Mouse (Mus musculus): ENCODE measurements around the gene Zc3h12a. TPM values are rescaled to one million over a fixed set of nuclear protein-coding genes. Genes with fewer than 3 reads are reported as not detected.
A peak's percentile ranks its signal among the peaks of the same experiment; 100 is the strongest.

Gene Zc3h12a
- total RNA-seq (2021) = under 1 TPM; 0.42 to 0.80 TPM
- long read RNA-seq = 0 reads

GRCm38 (mm10) chr4:125127305-125128084, at the start of gene Zc3h12a:
TSS of gene Zc3h12a (minus strand) at chr4:125127840.
- peak; percentile 66 to 77 for DNase-seq (ENCODE audit: low spot score in 2 of 2)

GRCm38 (mm10) chr4:125176639-125177165, 49.1 kb upstream of the Zc3h12a start:
- no peak for DNase-seq (ENCODE audit: low spot score in 2 of 2)

- DNase-seq (ENCODE audit: low spot score in 2 of 2) = no peak
Observed at GRCm38 (mm10) chr4:125176190-125176589, 48.5 kb upstream of the Zc3h12a start.

- DNase-seq (ENCODE audit: low spot score in 2 of 2) = peak; percentile 34 to 35
Observed at GRCm38 (mm10) chr4:125175591-125175990, 48.0 kb upstream of the Zc3h12a start.

- DNase-seq (ENCODE audit: low spot score in 2 of 2) = no peak
Observed at GRCm38 (mm10) chr4:125174516-125175185, 47.0 kb upstream of the Zc3h12a start.

- DNase-seq (ENCODE audit: low spot score in 2 of 2) = no peak
Observed at GRCm38 (mm10) chr4:125173150-125173549, 45.5 kb upstream of the Zc3h12a start.

DNA sequence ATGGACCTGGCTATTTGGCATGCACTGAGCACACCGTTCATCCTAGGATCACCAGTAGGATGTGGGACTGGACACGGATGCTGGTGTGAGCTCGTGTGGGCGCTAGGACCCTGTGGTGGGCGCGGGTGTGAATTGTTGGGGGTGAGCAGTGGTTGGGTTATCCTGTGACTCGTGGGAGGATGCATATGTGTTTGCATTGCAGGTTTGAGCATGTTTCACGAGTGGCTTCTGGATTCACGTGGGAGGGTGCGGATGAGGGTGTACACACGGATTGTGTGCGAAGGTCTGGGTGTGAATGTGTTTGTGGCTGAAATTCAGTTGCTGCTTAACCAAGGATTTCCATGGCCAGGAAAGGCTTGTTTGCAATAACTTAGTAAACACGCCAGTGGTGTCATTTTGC, 45.1 kb upstream of the Zc3h12a start:
- no peak for DNase-seq (ENCODE audit: low spot score in 2 of 2)

GRCm38 (mm10) chr4:125167723-125168122, 40.1 kb upstream of the Zc3h12a start:
- no peak for DNase-seq (ENCODE audit: low spot score in 2 of 2)

DNA sequence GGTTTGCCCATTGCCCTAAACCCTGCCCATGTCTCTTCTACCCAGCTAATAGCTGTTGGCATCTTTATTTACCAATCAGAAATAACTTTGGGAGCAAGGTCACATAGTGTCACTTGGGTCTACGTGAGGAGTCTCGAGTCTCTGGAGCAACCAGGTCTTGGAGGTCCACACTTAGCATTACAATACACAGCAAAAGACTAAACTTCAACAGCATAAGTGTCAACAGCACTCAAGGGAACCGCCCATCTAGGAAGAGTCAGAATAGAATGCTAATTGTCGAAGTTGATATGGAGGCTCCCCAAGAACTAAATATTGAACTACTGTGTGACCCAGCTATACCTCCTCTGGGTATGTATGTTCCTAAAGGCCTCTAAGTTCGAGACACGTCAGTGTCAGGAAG, 37.2 kb upstream of the Zc3h12a start:
- no peak for DNase-seq (ENCODE audit: low spot score in 2 of 2)

- DNase-seq (ENCODE audit: low spot score in 2 of 2) = no peak
Observed at GRCm38 (mm10) chr4:125162701-125163100, 35.1 kb upstream of the Zc3h12a start.

GRCm38 (mm10) chr4:125161392-125161791, 33.8 kb upstream of the Zc3h12a start:
- DNase-seq (ENCODE audit: low spot score in 2 of 2) = no peak

DNA sequence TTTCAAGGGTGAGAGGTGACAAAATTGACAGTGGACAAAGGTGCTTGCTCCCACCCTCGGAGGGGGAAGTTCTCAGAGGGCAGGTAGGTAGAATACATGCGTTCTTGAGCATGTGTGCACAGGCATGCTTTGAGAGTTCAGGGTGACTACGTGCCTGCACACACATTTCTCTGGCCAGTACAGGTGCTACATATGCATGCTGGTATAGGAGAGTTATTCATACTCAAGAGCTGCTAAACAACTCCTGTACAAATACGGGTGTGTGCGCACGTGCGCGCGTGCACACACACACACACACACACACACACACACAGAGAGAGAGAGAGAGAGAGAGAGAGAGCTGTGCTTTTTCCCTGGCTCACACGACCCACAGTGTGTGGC, 33.3 kb upstream of the Zc3h12a start:
- DNase-seq (ENCODE audit: low spot score in 2 of 2) = no peak

DNA sequence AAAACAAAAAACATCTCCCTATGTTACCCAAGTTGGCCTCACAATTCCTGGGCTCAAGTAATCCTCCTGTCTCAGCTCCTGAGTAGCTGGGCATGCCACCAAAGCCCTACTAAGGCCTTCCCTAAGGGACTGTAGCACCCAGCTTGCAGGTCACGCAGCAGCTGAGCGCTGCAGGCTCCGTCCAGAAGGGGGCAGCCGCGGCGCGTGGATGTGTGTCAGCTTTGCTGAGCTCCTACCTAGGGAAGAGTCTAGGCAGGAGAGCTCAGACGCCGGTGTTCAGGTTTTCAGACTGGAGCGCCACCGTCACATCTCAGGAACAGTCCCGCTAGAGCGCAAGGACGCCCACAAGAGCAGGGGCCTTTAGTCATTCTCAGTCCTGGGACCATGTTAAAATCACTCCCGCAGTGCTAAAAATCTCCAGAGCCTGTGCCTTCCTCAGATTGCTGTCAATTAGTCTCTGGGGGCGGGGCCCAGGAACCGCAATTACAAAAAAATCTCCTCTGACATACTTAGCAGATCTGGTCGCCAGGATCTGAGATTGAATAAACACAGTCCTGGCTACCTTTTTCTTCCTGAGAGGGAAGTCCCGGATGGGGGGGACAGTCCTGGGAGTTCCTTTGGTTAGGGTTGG, 32.8 kb upstream of the Zc3h12a start:
- DNase-seq (ENCODE audit: low spot score in 2 of 2) = peak; percentile 94

DNA sequence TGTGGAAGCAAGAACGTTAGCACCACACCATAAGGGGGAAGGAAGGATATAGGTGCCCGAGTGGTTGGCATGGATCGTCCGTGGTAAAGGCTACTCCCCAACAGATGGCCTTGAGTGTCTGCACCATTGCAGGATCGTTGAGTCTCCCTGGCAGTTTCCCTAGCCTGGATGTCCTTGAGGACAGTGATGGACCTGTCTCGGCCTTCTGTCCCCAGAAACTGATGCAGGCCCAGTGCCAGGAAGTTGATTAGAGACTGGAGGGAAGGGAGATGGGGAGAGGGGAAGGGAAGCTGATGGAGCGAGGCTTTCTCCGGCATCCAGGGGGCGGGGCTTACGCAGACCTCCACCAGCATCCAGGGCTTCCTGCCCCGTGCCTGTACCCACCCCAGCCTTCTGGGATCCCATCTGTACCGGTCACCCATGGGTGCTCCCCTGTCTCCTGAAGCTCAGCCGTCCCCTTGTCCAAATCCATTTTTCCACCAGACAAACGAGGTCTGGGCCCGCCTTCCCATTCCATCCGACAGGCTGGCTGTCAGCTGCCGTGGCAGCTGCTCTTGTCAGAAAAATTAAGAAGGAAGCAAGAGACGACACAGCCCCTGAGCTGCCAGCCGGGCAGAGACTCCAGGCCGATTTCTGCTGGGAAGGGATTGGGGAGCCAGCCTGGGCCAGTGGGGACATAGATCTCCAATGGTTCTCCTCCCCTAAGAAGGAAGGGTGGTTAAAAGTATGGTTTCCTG, 31.1 kb upstream of the Zc3h12a start:
- DNase-seq (ENCODE audit: low spot score in 2 of 2) = peak; percentile 26 to 29

- DNase-seq (ENCODE audit: low spot score in 2 of 2) = no peak
Observed at GRCm38 (mm10) chr4:125158081-125158480, 30.4 kb upstream of the Zc3h12a start.

- no peak for DNase-seq (ENCODE audit: low spot score in 2 of 2)
Observed at GRCm38 (mm10) chr4:125157322-125157721, 29.7 kb upstream of the Zc3h12a start.

DNA sequence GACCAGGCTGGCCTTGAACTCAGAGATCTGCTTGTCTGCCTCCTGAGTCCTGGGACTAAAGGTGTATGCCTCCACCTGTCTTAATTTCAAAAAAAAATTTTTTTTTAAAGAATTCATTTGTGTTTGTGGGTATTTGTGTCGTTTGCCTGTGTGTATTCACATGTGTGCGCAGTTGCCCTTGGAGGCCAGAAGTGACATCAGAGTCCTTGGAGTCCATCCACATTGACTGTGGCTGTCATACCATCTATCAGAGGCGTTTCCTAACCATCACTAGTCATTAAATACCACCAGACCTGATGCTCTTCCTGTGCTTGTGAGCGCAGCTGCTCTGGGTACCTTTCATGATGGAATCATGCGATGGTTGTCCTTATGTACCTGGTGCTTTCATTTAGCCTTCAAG, 28.0 kb upstream of the Zc3h12a start:
- DNase-seq (ENCODE audit: low spot score in 2 of 2) = no peak

DNA sequence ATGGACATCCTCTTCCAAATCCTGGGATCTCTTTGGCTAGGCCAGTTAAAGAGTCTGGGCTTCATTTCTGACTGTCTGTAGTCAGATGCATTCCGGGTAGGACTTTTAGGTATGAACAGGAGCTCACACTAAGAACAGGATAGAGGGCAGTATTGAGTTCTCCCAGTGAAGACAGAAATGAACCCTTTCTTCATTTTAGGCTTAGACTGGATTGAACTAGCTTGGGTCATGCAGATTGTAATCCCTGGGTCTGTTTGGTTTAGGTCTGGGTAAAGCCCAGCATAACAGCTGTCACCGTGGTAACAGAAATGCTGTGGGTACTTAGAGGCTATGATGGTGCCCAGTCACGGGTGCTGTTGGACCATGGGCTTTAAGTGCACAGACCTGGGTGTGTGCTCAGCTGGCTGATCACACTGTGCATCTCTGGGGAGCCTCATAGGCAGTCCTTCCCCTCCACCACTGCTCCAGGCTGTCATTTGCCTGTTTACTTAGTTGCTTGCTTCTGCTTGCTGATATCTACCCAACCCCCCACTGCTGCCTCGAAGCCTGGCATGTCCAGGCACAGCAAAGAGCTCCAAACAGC, 26.1 kb upstream of the Zc3h12a start:
- no peak for DNase-seq (ENCODE audit: low spot score in 2 of 2)

- no peak for DNase-seq (ENCODE audit: low spot score in 2 of 2)
Observed at GRCm38 (mm10) chr4:125152469-125152868, 24.8 kb upstream of the Zc3h12a start.

GRCm38 (mm10) chr4:125149460-125149859, 21.8 kb upstream of the Zc3h12a start:
- no peak for DNase-seq (ENCODE audit: low spot score in 2 of 2)

GRCm38 (mm10) chr4:125147970-125148369, 20.3 kb upstream of the Zc3h12a start:
- DNase-seq (ENCODE audit: low spot score in 2 of 2) = no peak

Data from layer of hippocampus, postnatal 10 days (tissue).